Mouse (Mus musculus): ENCODE results near the gene Tob1. TPM values are rescaled to one million over a fixed set of nuclear protein-coding genes. Genes with fewer than 3 reads are reported as not detected.

Tob1 gene
- total and polyA plus RNA-seq, 2 experiments from 2014 or later, result 17.3 to 31.6 TPM

GRCm38 (mm10) chr11:94181694-94182093 lies 29.6 kb upstream of the Tob1 start:
- no peaks in the 10 kb centered on the region for H3K4me1 ChIP-seq (ENCODE audit: insufficient read depth)
- ATAC-seq (no peak), DNase-seq (no peak)
- no peak for TF ChIP-seq CTCF (IDR thresholded peaks at IDR 0.05; ENCODE audit: low read depth)
- 93% methylated on average over 8 of the region's 8 CpGs for WGBS
- H3K27me3 ChIP-seq (ENCODE audit: insufficient read depth, low read length), result no peaks in the 10 kb centered on the region
- no peak overlapping the region for H3K27ac ChIP-seq (ENCODE audit: low read depth, low read length)
- H3K4me3 ChIP-seq (ENCODE audit: low read depth, low read length), result no peak overlapping the region
- H3K9ac ChIP-seq, result no peak overlapping the region
- H3K36me3 ChIP-seq (ENCODE audit: insufficient read depth), result no peaks in the 10 kb centered on the region
- no peak overlapping the region for H3K4me2 ChIP-seq (ENCODE audit: low read depth)
- no peaks in the 10 kb centered on the region for H3K9me3 ChIP-seq (ENCODE audit: low read length)

- no peaks in the 10 kb centered on the region for H3K27me3 ChIP-seq (ENCODE audit: insufficient read depth, low read length)
- WGBS, result 89% methylated on average over 4 of the region's 4 CpGs
- no peak overlapping the region for H3K4me2 ChIP-seq (ENCODE audit: low read depth)
- ATAC-seq (no peak), DNase-seq (no peak)
- no peak overlapping the region for H3K27ac ChIP-seq (ENCODE audit: low read depth, low read length)
- H3K4me3 ChIP-seq (ENCODE audit: low read depth, low read length), result no peak overlapping the region
- H3K4me1 ChIP-seq (ENCODE audit: insufficient read depth), result no peaks in the 10 kb centered on the region
- no peak overlapping the region for H3K9ac ChIP-seq
- TF ChIP-seq CTCF (IDR thresholded peaks at IDR 0.05; ENCODE audit: low read depth), result no peak
- no peaks in the 10 kb centered on the region for H3K36me3 ChIP-seq (ENCODE audit: insufficient read depth)
- no peaks in the 10 kb centered on the region for H3K9me3 ChIP-seq (ENCODE audit: low read length)
These were observed 28.5 kb upstream of the Tob1 start for GRCm38 (mm10) chr11:94182711-94183110.

- Histone ChIP-seq H3K9ac (no peak overlapping the region), H3K27ac (ENCODE audit: low read depth, low read length) (no peak overlapping the region), H3K4me3 (ENCODE audit: low read depth, low read length) (no peak overlapping the region), H3K4me2 (ENCODE audit: low read depth) (no peak overlapping the region), H3K9me3 (ENCODE audit: low read length) (no peaks in the 10 kb centered on the region), H3K36me3 (ENCODE audit: insufficient read depth) (no peaks in the 10 kb centered on the region), H3K4me1 (ENCODE audit: insufficient read depth) (no peaks in the 10 kb centered on the region), H3K27me3 (ENCODE audit: insufficient read depth, low read length) (no peaks in the 10 kb centered on the region)
- no peak for TF ChIP-seq CTCF (IDR thresholded peaks at IDR 0.05; ENCODE audit: low read depth)
- 91% methylated on average over 5 of the region's 5 CpGs for whole genome bisulfite sequencing
- no peak for DNase-seq
- no peak for ATAC-seq
These were observed 28.1 kb upstream of the Tob1 start for GRCm38 (mm10) chr11:94183120-94183519.

- Histone ChIP-seq H3K27me3 (ENCODE audit: insufficient read depth, low read length) (no peaks in the 10 kb centered on the region), H3K4me1 (ENCODE audit: insufficient read depth) (no peaks in the 10 kb centered on the region), H3K4me2 (ENCODE audit: low read depth) (no peak overlapping the region), H3K9me3 (ENCODE audit: low read length) (no peaks in the 10 kb centered on the region), H3K4me3 (ENCODE audit: low read depth, low read length) (no peak overlapping the region), H3K36me3 (ENCODE audit: insufficient read depth) (no peaks in the 10 kb centered on the region), H3K9ac (no peak overlapping the region), H3K27ac (ENCODE audit: low read depth, low read length) (no peak overlapping the region)
- ATAC-seq (no peak), DNase-seq (no peak)
- 55% methylated on average over 2 of the region's 2 CpGs for WGBS
- no peak for TF ChIP-seq CTCF (IDR thresholded peaks at IDR 0.05; ENCODE audit: low read depth)
These were observed 27.6 kb upstream of the Tob1 start for GRCm38 (mm10) chr11:94183671-94184070.

GRCm38 (mm10) chr11:94189579-94189978 lies 21.7 kb upstream of the Tob1 start:
- H3K9me3 ChIP-seq (ENCODE audit: low read length), result no peaks in the 10 kb centered on the region
- H3K4me2 ChIP-seq (ENCODE audit: low read depth), result no peak overlapping the region
- no peak overlapping the region for H3K27ac ChIP-seq (ENCODE audit: low read depth, low read length)
- H3K36me3 ChIP-seq (ENCODE audit: insufficient read depth), result no peaks in the 10 kb centered on the region
- H3K9ac ChIP-seq, result no peak overlapping the region
- H3K4me3 ChIP-seq (ENCODE audit: low read depth, low read length), result no peak overlapping the region
- TF ChIP-seq CTCF (IDR thresholded peaks at IDR 0.05; ENCODE audit: low read depth), result no peak
- WGBS, result 77% methylated on average over 10 of the region's 10 CpGs
- no peak for DNase-seq
- H3K4me1 ChIP-seq (ENCODE audit: insufficient read depth), result no peaks in the 10 kb centered on the region
- H3K27me3 ChIP-seq (ENCODE audit: insufficient read depth, low read length), result no peaks in the 10 kb centered on the region
- no peak for ATAC-seq

GRCm38 (mm10) chr11:94190665-94191064 lies 20.6 kb upstream of the Tob1 start:
- H3K4me1 ChIP-seq (ENCODE audit: insufficient read depth), result no peaks in the 10 kb centered on the region
- ATAC-seq, result no peak
- H3K4me2 ChIP-seq (ENCODE audit: low read depth), result no peak overlapping the region
- TF ChIP-seq CTCF (IDR thresholded peaks at IDR 0.05; ENCODE audit: low read depth), result no peak
- no peak for DNase-seq
- H3K9me3 ChIP-seq (ENCODE audit: low read length), result no peaks in the 10 kb centered on the region
- H3K27me3 ChIP-seq (ENCODE audit: insufficient read depth, low read length), result no peaks in the 10 kb centered on the region
- H3K27ac ChIP-seq (ENCODE audit: low read depth, low read length), result no peak overlapping the region
- no peaks in the 10 kb centered on the region for H3K36me3 ChIP-seq (ENCODE audit: insufficient read depth)
- H3K9ac ChIP-seq, result no peak overlapping the region
- 86% methylated on average over 5 of the region's 5 CpGs for WGBS
- H3K4me3 ChIP-seq (ENCODE audit: low read depth, low read length), result no peak overlapping the region

GRCm38 (mm10) chr11:94193109-94193508 lies 18.1 kb upstream of the Tob1 start:
- Histone ChIP-seq H3K27me3 (ENCODE audit: insufficient read depth, low read length) (no peaks in the 10 kb centered on the region), H3K4me1 (ENCODE audit: insufficient read depth) (no peaks in the 10 kb centered on the region), H3K4me3 (ENCODE audit: low read depth, low read length) (no peak overlapping the region), H3K27ac (ENCODE audit: low read depth, low read length) (no peak overlapping the region), H3K9me3 (ENCODE audit: low read length) (no peaks in the 10 kb centered on the region), H3K4me2 (ENCODE audit: low read depth) (no peak overlapping the region), H3K9ac (no peak overlapping the region), H3K36me3 (ENCODE audit: insufficient read depth) (no peaks in the 10 kb centered on the region)
- ATAC-seq (no peak), DNase-seq (no peak)
- WGBS, result 62% methylated on average over 2 of the region's 2 CpGs
- TF ChIP-seq CTCF (IDR thresholded peaks at IDR 0.05; ENCODE audit: low read depth), result no peak

GRCm38 (mm10) chr11:94196311-94196710 lies 14.9 kb upstream of the Tob1 start:
- Histone ChIP-seq H3K4me1 (ENCODE audit: insufficient read depth) (no peaks in the 10 kb centered on the region), H3K27me3 (ENCODE audit: insufficient read depth, low read length) (no peaks in the 10 kb centered on the region), H3K4me2 (ENCODE audit: low read depth) (no peak overlapping the region), H3K36me3 (ENCODE audit: insufficient read depth) (no peaks in the 10 kb centered on the region), H3K9me3 (ENCODE audit: low read length) (no peaks in the 10 kb centered on the region), H3K4me3 (ENCODE audit: low read depth, low read length) (no peak overlapping the region), H3K9ac (no peak overlapping the region), H3K27ac (ENCODE audit: low read depth, low read length) (no peak overlapping the region)
- no peak for ATAC-seq
- no peak for DNase-seq
- no peak for TF ChIP-seq CTCF (IDR thresholded peaks at IDR 0.05; ENCODE audit: low read depth)
- 79% methylated on average over 3 of the region's 3 CpGs for WGBS

All from forebrain, postnatal 0 days (tissue).